Mouse (Mus musculus) kidney, postnatal 0 days (tissue): ENCODE measurements at regions not wholly inside any gene's neighbourhood (a gene's known extent, or its start where the extent isn't known, plus 50 kb on each side); places are given as distances from the start of the nearest gene placed in this dataset.

Source experiments
- ATAC-seq: fragments of 200-750 bp; cut with Nextera tagmentation; replicated peaks from 2 replicates; pipeline ENCODE4 v1.8.0; 2017; ENCODE audit warnings: low read depth, moderate number of reproducible peaks, moderate TSS enrichment, moderate library complexity; ENCODE audit not compliant: low FRiP score
- DNase-seq: peaks from one replicate; pipeline ENCODE4 v3.0.0-alpha.2; 2016; ENCODE audit warnings: low spot score
- H3K27ac ChIP-seq: fragments of 300-500 bp; sonication (generic); 2 replicates; pipeline ENCODE4 v1.5.1; 2014; ENCODE audit warnings: mild to moderate bottlenecking
- H3K27me3 ChIP-seq: fragments of 300-500 bp; sonication (generic); 2 replicates; pipeline ENCODE4 v1.6.1; 2014; ENCODE audit warnings: low read length, mixed read lengths; ENCODE audit not compliant: insufficient read depth
- H3K36me3 ChIP-seq: fragments of 300-500 bp; sonication (generic); 2 replicates; pipeline ENCODE4 v1.6.1; 2014; ENCODE audit warnings: low read length, mixed read lengths; ENCODE audit not compliant: insufficient read depth
- H3K4me1 ChIP-seq: fragments of 300-500 bp; sonication (generic); replicated peaks from 2 replicates; pipeline ENCODE4 v1.6.1; 2014; ENCODE audit warnings: antibody characterized with exemption, low read length, mixed read lengths; ENCODE audit not compliant: insufficient read depth
- H3K4me2 ChIP-seq: fragments of 300-500 bp; sonication (generic); 2 replicates; pipeline ENCODE4 v1.6.1; 2014; ENCODE audit warnings: mild to moderate bottlenecking, low read length, moderate library complexity, mixed read lengths
- H3K4me3 ChIP-seq: fragments of 300-500 bp; sonication (generic); replicated peaks from 2 replicates; pipeline ENCODE4 v1.5.1; 2014; ENCODE audit warnings: low read depth, low read length
- H3K9ac ChIP-seq: fragments of 300-500 bp; sonication (generic); 2 replicates; pipeline ENCODE4 v1.6.1; 2014; ENCODE audit warnings: low read depth, low read length
- H3K9me3 ChIP-seq: fragments of 300-500 bp; sonication (generic); replicated peaks from 2 replicates; pipeline ENCODE4 v1.6.1; 2016; ENCODE audit warnings: low read length, inconsistent platforms, mixed read lengths
- CTCF ChIP-seq: IDR thresholded peaks from 2 replicates; pipeline ENCODE4 v1.5.1; 2016; ENCODE audit warnings: antibody characterized with exemption, low read depth, mild to moderate bottlenecking, moderate library complexity
- WGBS: fragments of 180-500 bp; shearing (Covaris S2); extraction: QIAGEN DNeasy Blood & Tissue Kit; methylation state at CpG from one replicate; pipeline ENCODE4 v1.1.7; 2014; 5-methylcytosine and 5-hydroxymethylcytosine counted together

- no peaks in the 10 kb centered on the region for H3K4me1 ChIP-seq
- 70% methylated on average over 1 of the region's 1 CpGs for WGBS
- ATAC-seq (no peak), DNase-seq (no peak)
- no peaks in the 10 kb centered on the region for H3K9me3 ChIP-seq
- TF ChIP-seq CTCF = no peak
- no peak overlapping the region for H3K4me2 ChIP-seq
- H3K27me3 ChIP-seq = no peaks in the 10 kb centered on the region
- no peaks in the 10 kb centered on the region for H3K36me3 ChIP-seq
- no peak overlapping the region for H3K9ac ChIP-seq
- H3K4me3 ChIP-seq = no peak overlapping the region
- no peak overlapping the region for H3K27ac ChIP-seq
Observed at GRCm38 (mm10) chr6:98402605-98403004, 60.1 kb upstream of the Gm765 start.

- H3K9me3 ChIP-seq = no peaks in the 10 kb centered on the region
- H3K4me1 ChIP-seq = no peaks in the 10 kb centered on the region
- H3K4me3 ChIP-seq = no peak overlapping the region
- no peaks in the 10 kb centered on the region for H3K27me3 ChIP-seq
- no peak for TF ChIP-seq CTCF
- DNase-seq (no peak), ATAC-seq (no peak)
- 83% methylated on average over 5 of the region's 5 CpGs for WGBS
- no peak overlapping the region for H3K27ac ChIP-seq
- H3K9ac ChIP-seq = no peak overlapping the region
- no peaks in the 10 kb centered on the region for H3K36me3 ChIP-seq
- H3K4me2 ChIP-seq = no peak overlapping the region
Observed at GRCm38 (mm10) chr6:98394589-98394988, 52.0 kb upstream of the Gm765 start.
